Mouse (Mus musculus) G1E (cell line): ENCODE measurements around the gene Olfr1034.
"Not testable (repeated sequence)": the region's sequence is repeated elsewhere in the genome, so short reads cannot be mapped to it uniquely, and the experiment has no call there.

Source experiments
- CTCF ChIP-seq: IDR thresholded peaks from 2 replicates; pipeline ENCODE4 v1.5.1; 2012; ENCODE audit warnings: low read depth, low read length, inconsistent platforms, mixed read lengths
- POLR2AphosphoS5 ChIP-seq: IDR thresholded peaks from 2 replicates; pipeline ENCODE4 v1.6.1; 2012; ENCODE audit warnings: low read depth, low read length, inconsistent platforms; ENCODE audit not compliant: insufficient replicate concordance

- TF ChIP-seq CTCF, POLR2AphosphoS5: not testable (repeated sequence)
Observed at GRCm38 (mm10) chr2:86080478-86080877, 34.8 kb downstream of the Olfr1034 start.
